Mouse (Mus musculus) naive thymus-derived CD4-positive, alpha-beta T cell, adult 2 months (primary cell): ENCODE measurements around the gene Klra9.
"Not testable (repeated sequence)": the region's sequence is repeated elsewhere in the genome, so short reads cannot be mapped to it uniquely, and the experiment has no call there.

ENCODE experiments used
- DNase-seq: peaks from one replicate; pipeline ENCODE4 v3.0.0-alpha.2; 2011; ENCODE audit warnings: low read depth

Klra9 gene

DNA sequence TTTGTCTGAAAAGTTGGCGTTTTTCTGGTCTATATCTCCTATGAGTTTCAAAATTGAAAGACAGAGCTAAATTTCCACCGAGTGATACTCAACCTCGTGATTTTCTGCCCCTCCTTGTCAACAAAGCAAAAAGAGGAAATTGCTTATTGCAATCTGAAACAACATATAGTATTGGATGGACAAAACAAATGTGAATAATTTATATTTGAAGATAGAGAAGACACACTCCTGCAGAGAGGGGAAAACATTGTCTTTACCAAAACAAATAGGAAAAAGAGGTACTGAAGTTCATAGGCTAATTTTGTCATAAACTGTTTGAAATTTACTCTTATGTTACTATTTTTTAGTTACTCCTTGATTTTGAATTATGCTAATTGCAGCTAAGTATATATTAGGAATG, at the start of gene Klra9:
Klra9 (minus strand) TSS at position 101 of the 400 bp plus-strand sequence.
- not testable (repeated sequence) for DNase-seq

DNA sequence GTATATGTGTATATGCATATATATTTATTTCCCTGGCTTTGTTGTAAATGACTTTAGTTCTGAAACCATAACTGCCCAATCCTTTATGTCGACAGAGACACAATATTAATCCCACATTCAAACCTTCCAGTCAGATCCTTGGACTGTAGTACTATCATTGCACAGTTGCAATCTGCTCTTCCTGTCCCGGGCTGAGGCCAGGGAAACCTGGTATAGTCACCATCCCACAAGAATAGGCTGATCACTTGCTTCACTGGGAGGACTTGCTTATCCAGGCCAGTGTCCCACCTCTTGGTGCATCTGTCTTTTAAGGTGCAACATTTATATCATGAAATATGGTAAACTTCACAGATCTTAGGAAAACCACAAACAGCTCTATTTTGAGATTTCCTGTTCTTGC, 44.6 kb upstream of the Klra9 start:
- DNase-seq = no peak

GRCm38 (mm10) chr6:130236635-130237034, 43.7 kb upstream of the Klra9 start:
- no peak for DNase-seq

GRCm38 (mm10) chr6:130233222-130233621, 40.3 kb upstream of the Klra9 start, which contains the start of gene Klra7:
TSS of gene Klra7 (minus strand) at chr6:130233322.
- no peak for DNase-seq

GRCm38 (mm10) chr6:130197453-130197852, 4.5 kb upstream of the Klra9 start:
- peak; percentile 8 for DNase-seq

GRCm38 (mm10) chr6:130129798-130130197, 63.1 kb downstream of the Klra9 start, which contains the start of gene Klra8:
TSS of gene Klra8 (minus strand) at chr6:130129898.
- not testable (repeated sequence) for DNase-seq
